Mouse (Mus musculus): ENCODE data around the gene Macrod2.

- no peak for TF ChIP-seq POLR2A (IDR thresholded peaks at IDR 0.05; ENCODE audit: low read depth, low read length)
- no peak for TF ChIP-seq CTCF (IDR thresholded peaks at IDR 0.05; ENCODE audit: extremely low read depth, insufficient read length, insufficient replicate concordance, low read depth, low read length)
Measured at GRCm38 (mm10) chr2:142128109-142128508, 1733.0 kb downstream of the Macrod2 start.
